Mouse (Mus musculus) midbrain, embryonic 12.5 days (tissue): ENCODE data around the gene Jph4. TPM values are rescaled to one million over a fixed set of nuclear protein-coding genes. Genes with fewer than 3 reads are reported as not detected.

Experiments used
- ATAC-seq: fragments of 200-750 bp; cut with Nextera tagmentation; 2 replicates; pipeline ENCODE4 v1.8.0; 2017; ENCODE audit warnings: low read depth, moderate TSS enrichment, moderate library complexity; ENCODE audit not compliant: low FRiP score
- H3K27ac ChIP-seq: fragments of 300-500 bp; sonication (generic); replicated peaks from 2 replicates; pipeline ENCODE4 v1.5.1; 2016; ENCODE audit warnings: mild to moderate bottlenecking
- H3K27me3 ChIP-seq: fragments of 300-500 bp; sonication (generic); 2 replicates; pipeline ENCODE4 v1.6.1; 2016; ENCODE audit warnings: mild to moderate bottlenecking
- H3K36me3 ChIP-seq: fragments of 300-500 bp; sonication (generic); 2 replicates; pipeline ENCODE4 v1.6.1; 2016
- H3K4me1 ChIP-seq: fragments of 300-500 bp; sonication (generic); 2 replicates; pipeline ENCODE4 v1.6.1; 2016
- H3K4me2 ChIP-seq: fragments of 300-500 bp; sonication (generic); replicated peaks from 2 replicates; pipeline ENCODE4 v1.6.1; 2016; ENCODE audit warnings: mild to moderate bottlenecking, moderate library complexity
- H3K4me3 ChIP-seq: fragments of 300-500 bp; sonication (generic); 2 replicates; pipeline ENCODE4 v1.5.1; 2016; ENCODE audit warnings: mild to moderate bottlenecking
- H3K9ac ChIP-seq: fragments of 300-500 bp; sonication (generic); replicated peaks from 2 replicates; pipeline ENCODE4 v1.6.1; 2016; ENCODE audit warnings: mild to moderate bottlenecking, moderate library complexity
- H3K9me3 ChIP-seq: fragments of 300-500 bp; sonication (generic); 2 replicates; pipeline ENCODE4 v1.6.1; 2016; ENCODE audit warnings: mild to moderate bottlenecking
- WGBS: fragments of 180-500 bp; shearing (Covaris S2); methylation state at CpG from one replicate; pipeline ENCODE4 v1.1.7; 2016; 5-methylcytosine and 5-hydroxymethylcytosine counted together
- polyA plus RNA-seq: library from polyadenylated mRNA; unstranded; fragments of >200 nt; fragmentation: Nextera tagmentation; extraction: Ambion mirVana; gene quantifications from 2 replicates; pipeline ENCODE4 v1.2.1, GENCODE M21; 2016

Gene Jph4
- polyA plus RNA-seq, 1 experiment from 2014 or later, result 7.2 TPM

DNA sequence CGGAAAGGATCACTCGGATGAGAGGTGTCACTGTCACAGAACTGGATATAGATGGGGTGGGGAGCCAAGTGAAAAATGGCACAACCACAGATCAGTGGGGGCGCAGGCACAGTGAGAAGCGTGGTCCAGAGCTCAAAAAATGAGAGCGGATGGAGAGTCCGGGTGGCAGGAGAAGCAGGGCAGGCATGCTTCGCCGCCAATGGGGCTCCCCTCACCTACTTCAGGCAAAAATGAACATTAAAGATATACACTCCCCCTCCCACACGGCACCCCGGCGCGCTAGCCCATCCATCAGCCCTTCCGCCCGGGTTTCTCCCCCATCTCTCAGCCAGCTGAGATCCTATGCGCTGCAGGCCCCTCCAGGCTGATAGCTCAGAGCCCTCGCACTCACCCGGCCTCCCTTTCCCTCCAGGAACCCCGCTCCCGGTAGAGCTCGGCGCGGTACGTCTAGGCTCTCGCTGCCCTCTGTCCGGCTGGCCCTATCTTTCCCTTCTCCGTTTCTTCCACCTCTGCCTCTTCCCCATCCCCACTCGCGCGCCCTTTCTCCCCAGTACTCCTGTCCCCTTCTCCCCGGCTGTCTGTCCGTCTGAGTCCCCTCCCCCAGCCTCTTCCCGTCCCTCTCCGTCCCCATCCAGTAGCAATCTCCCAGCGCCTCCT, 25.4 kb downstream of the Jph4 start:
- peak overlapping the region; percentile 72 for H3K4me3 ChIP-seq
- H3K27me3 ChIP-seq, result peaks cover 4% of the 10 kb centered on the region
- ATAC-seq, result peak; percentile 17; the same call in 1 of the 2 replicates
- no peaks in the 10 kb centered on the region for H3K9me3 ChIP-seq
- H3K9ac ChIP-seq, result peak overlapping the region; percentile 93
- no peaks in the 10 kb centered on the region for H3K36me3 ChIP-seq
- peaks cover 55% of the 10 kb centered on the region for H3K4me1 ChIP-seq
- H3K27ac ChIP-seq, result peak overlapping the region; percentile 92
- 3% methylated on average over 34 of the region's 34 CpGs for WGBS
- H3K4me2 ChIP-seq, result peak overlapping the region; percentile 75

DNA sequence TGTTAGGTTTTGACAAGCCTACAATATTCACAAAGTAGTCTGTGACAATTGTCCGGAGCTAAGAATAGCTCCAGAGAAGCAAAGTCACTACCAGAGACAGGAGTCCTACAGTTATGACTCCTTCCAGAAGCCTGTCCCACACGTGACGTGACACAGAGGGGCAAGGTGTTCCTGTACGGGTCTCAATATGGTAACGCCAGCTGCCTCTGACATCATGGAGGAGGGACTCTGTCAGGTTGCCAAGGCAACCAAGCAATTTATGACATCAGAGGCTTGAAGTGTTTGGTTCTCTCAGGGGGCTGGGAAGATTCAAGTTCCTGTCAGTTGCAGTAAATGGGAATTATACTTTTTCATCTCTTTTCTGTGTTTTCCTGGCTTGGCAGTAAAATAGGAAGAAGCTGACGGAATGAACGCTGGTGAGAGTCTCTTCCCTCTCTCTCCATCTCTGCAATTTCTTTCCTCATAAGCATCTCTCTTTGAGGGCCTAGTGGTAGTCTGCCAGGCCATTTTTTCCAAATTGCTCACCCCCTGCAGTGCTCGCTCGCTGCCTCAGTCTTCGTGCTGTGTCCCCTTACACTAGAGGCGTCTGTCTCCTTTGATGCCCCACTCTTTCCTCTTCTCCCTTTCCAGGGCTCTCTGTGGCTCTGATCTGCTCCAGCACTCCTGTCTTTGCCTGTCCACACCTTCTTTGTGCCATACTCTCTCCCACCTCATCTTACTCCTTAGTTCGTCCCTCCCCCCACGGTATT, 27.4 kb downstream of the Jph4 start:
- Histone ChIP-seq H3K4me3 (peak overlapping the region; percentile 72; the same call in 1 of the 2 replicates), H3K9me3 (no peaks in the 10 kb centered on the region), H3K4me2 (peak overlapping the region; percentile 75), H3K27ac (no peak overlapping the region), H3K36me3 (no peaks in the 10 kb centered on the region), H3K4me1 (peaks cover 55% of the 10 kb centered on the region), H3K9ac (peak overlapping the region; percentile 16), H3K27me3 (peaks cover 4% of the 10 kb centered on the region)
- ATAC-seq, result no peak
- WGBS, result 59% methylated on average over 13 of the region's 13 CpGs

DNA sequence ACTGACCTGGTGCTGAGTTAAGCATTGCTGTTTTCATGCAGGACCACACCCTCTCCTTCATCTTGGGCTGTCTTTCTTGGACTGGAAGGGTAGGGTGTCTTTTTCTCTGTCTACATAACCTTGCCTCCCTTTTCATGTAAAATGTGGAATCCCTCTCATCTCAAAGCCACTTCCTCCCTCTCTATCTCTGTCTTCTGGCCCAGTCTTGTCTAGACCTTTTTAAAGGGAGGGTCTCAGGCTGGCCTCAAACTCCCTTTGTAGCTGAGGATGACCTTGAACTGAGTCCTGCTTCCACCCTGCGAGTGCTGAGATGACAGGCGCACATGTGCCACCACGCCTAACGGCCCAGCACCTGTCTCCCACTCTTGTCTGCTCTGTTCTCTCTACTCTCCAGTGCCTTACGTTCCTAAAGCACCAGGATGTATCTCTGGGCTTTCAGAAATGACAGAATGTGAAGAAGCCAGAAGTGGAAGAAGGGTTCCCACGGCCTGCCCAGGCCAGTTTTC, 30.7 kb downstream of the Jph4 start:
- Histone ChIP-seq H3K36me3 (no peaks in the 10 kb centered on the region), H3K27me3 (no peaks in the 10 kb centered on the region), H3K4me2 (no peak overlapping the region), H3K4me3 (no peak overlapping the region), H3K9me3 (no peaks in the 10 kb centered on the region), H3K4me1 (peaks cover 56% of the 10 kb centered on the region), H3K27ac (0 out of 2 replicates have a peak overlapping the region, but pooled peaks have one; percentile 49), H3K9ac (no peak overlapping the region)
- ATAC-seq, result no peak
- 86% methylated on average over 6 of the region's 6 CpGs for WGBS

DNA sequence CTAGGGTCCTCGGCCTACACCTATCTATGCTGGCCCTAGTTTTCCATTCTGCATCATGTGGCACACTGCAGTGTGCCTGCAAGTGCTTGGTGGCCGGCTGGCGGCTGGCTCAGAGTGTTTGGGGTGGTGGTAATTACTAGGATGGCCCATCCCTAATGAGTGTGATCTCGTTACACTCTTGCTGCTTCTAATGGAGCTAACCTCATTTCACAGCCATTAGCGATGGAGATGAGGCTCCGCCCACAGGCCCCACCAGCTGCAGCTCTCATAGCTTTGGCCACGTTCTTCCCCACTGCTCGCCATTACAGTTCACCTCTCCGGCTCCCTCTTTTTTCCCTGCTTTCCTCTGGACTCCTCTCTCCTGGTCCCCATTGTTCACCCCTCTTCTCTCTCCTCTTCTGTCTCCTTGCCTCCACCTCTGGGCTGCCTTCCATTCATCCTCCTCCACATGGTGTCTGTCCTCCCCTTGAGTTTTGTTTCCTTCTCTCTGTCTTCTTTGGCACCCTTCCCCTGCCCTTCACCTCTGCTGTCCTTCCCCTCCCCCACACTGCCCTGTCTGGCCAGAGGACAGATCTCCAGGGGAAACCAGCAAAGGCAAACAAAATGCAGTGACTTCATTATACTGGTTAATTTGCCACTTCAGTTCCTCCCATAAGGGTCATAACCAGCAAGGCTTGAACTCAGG, 31.3 kb downstream of the Jph4 start:
- H3K4me2 ChIP-seq, result 0 out of 2 replicates have a peak overlapping the region, but pooled peaks have one; percentile 3

DNA sequence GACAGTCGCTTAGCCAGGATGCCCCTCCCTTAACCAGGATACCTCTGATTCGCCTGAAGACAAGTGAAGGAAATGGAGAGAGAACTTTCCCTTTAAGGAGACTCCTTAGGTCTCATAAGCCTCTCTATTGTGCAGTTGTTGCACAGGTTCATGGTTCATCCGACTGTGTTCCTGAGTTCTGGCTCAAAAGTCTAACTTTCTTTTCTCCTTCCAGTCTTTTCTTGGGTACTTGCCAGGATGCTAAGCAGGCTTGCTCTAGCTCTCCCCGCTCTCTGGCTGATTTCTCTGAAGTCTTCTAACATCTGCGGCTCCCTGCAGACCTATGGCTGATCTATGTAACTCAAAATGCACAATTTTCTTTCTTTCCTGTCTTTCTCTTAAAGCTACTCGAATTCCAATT, 33.3 kb downstream of the Jph4 start:
- Histone ChIP-seq H3K4me3 (no peak overlapping the region), H3K27me3 (0 out of 2 replicates have a peak, but pooled peaks cover 3% of the 10 kb centered on the region), H3K27ac (no peak overlapping the region), H3K9me3 (no peaks in the 10 kb centered on the region), H3K9ac (no peak overlapping the region), H3K4me1 (peaks cover 50% of the 10 kb centered on the region), H3K4me2 (no peak overlapping the region), H3K36me3 (no peaks in the 10 kb centered on the region)
- whole genome bisulfite sequencing, result 75% methylated on average over 6 of the region's 6 CpGs
- ATAC-seq, result no peak

More for the DNA sequence above, 31.3 kb downstream of the Jph4 start:
- Histone ChIP-seq H3K36me3 (no peaks in the 10 kb centered on the region), H3K9me3 (no peaks in the 10 kb centered on the region), H3K4me1 (peaks cover 52% of the 10 kb centered on the region), H3K4me3 (no peak overlapping the region), H3K9ac (no peak overlapping the region), H3K27me3 (no peaks in the 10 kb centered on the region), H3K27ac (peak overlapping the region; percentile 49; the same call in 1 of the 2 replicates)
- ATAC-seq, result peak; percentile 16; the same call in 1 of the 2 replicates
- WGBS, result 51% methylated on average over 9 of the region's 9 CpGs

DNA sequence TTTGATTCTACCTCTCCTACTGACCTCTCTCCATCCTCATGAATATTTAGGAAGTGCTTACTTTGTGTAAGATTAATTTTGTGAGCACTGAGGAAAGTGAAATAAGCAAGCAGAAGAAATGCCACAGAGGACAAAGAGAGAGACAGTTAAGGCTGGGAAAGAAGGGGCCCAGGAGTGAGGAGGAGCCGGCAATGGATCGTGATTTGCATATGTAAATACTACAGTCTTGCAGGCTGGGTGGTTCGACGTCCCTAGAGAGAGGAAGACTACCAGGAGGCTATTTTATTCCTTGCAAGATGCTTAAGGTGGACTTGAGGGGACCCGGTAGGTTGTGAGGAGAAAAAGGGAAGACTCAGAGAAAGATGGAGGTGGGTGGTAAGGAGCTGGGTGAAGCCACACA, 35.6 kb downstream of the Jph4 start:
- Histone ChIP-seq H3K9me3 (no peaks in the 10 kb centered on the region), H3K9ac (no peak overlapping the region), H3K4me2 (no peak overlapping the region), H3K4me1 (peaks cover 56% of the 10 kb centered on the region), H3K36me3 (no peaks in the 10 kb centered on the region), H3K27me3 (0 out of 2 replicates have a peak, but pooled peaks cover 3% of the 10 kb centered on the region), H3K27ac (no peak overlapping the region), H3K4me3 (no peak overlapping the region)
- no peak for ATAC-seq
- WGBS, result 36% methylated on average over 5 of the region's 5 CpGs

DNA sequence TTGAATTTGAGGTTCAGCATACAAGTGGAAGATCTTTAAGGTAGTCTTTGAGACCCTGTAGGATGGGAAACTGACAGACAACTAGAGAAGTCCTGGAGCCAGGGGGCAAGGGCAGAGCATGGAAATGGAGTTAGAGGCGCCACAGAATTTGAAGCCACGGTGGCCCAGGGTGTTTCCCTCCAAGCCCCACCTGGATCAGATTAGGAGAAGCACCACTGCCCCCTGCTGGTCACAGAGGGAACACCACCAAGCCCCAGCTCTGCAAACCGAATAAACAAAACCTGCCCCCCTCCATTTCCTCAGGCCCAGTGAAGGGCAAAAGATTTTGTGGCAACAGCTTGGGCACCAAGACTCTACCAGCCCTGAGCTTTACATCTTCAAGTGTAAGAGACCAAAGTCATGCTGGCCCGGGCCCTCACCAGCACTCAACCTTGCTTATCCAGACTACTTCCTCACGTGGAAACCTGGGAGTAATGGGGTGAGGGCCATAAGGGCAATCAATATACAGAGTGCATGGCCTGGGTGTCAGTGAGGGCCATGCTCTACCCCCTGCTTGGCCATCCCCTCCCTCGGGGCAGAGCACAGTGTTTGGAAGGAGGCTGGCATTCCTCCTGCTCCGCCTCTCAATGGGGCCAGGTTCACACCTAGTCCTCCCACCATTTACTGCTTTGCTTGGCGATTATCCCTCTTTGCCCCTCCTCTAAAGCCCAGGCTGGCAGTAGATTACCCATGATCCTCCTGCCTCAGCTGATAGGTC, 37.3 kb downstream of the Jph4 start:
- H3K27ac ChIP-seq, result peak overlapping the region; percentile 89

DNA sequence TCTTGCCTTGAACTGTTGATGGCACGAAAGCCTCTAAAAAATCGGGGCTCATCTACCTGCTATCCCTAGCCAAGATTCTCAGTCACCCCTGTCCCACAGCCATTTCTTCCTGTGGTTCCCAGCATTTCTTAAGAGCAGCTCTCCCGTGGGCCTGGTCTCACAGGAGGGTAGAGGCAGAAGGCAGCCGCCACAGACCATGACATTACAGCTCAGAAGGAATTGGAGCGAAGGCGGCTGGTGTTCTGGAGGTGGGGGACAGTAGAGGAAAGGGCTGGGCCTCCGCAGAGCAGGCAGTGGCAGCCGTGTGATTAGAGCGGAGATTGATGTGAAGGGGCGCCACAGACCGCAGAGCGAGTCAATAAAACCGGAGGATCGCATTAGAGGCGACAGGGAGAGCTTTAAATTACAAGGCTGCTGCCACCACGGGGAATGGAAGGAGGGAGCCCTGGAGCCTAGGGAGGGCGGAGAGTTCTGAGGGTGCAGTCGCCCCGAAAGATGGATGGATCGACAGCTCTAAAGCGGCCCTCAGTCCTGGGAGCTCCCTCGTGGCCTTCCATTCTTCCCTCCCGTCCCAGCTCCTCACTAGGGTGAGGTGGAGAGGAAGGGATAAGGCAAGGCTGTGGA, 38.3 kb downstream of the Jph4 start:
- Histone ChIP-seq H3K4me3 (peak overlapping the region; percentile 12; the same call in 1 of the 2 replicates), H3K9ac (peak overlapping the region; percentile 45)
- 3% methylated on average over 23 of the region's 23 CpGs for WGBS

More for the DNA sequence above, 37.3 kb downstream of the Jph4 start:
- H3K4me3 ChIP-seq, result no peak overlapping the region
- 22% methylated on average over 8 of the region's 8 CpGs for WGBS
- H3K4me2 ChIP-seq, result peak overlapping the region; percentile 50
- peaks cover 49% of the 10 kb centered on the region for H3K4me1 ChIP-seq
- 0 out of 2 replicates have a peak, but pooled peaks cover 3% of the 10 kb centered on the region for H3K27me3 ChIP-seq
- peaks cover 7% of the 10 kb centered on the region; the same call in 1 of the 2 replicates for H3K36me3 ChIP-seq
- no peak overlapping the region for H3K9ac ChIP-seq
- peak; percentile 48 for ATAC-seq
- no peaks in the 10 kb centered on the region for H3K9me3 ChIP-seq

DNA sequence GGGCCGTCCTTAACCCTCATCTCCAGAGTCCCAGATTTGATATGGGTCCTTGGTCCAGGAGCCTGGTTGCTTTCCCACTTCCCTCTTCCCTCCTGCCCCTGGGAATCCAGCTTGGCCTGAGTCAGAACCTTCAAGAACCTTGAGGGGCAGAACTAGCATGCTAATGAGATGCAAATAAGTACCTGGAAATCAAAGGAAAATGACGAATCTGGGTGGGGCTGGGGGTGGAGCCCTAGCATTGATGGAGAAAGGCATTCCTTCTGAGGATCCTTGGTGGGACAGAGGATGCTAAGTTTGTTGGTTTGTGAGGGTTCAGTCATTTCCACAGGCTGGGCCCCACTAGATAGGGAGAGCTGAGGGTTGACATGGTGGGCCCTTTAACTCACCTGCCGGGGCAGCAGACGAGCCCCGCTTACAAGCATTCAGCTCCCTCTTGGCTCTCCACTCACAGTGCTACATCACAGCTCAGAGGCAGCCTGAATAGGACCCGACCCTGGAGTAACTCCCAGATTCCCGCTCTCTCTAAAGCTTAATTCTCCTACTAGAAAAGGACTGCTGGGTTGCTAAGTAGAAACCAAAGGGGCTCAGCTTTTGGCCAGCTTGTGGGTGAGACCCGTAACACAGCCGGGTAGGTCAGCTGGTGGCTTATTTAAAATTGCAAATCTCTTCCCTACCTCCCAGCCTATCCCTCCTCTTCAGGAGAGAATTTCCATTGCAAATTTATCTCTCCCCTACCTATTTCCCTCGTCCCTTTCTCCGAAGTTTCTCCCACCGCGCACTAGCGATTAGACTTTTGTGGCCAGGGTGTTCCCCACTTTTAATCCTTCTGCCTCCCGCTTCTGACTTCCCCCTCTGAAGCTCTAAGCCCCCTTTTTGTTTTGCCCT, 39.0 kb downstream of the Jph4 start:
- Histone ChIP-seq H3K36me3 (peaks cover 24% of the 10 kb centered on the region), H3K27me3 (peaks cover 5% of the 10 kb centered on the region; the same call in 1 of the 2 replicates), H3K4me2 (peak overlapping the region; percentile 50), H3K4me1 (peaks cover 49% of the 10 kb centered on the region), H3K27ac (peak overlapping the region; percentile 89), H3K9ac (peak overlapping the region; percentile 45), H3K4me3 (peak overlapping the region; percentile 12; the same call in 1 of the 2 replicates), H3K9me3 (no peaks in the 10 kb centered on the region)
- 4% methylated on average over 15 of the region's 15 CpGs for WGBS
- ATAC-seq, result peak; percentile 48

More for the DNA sequence above, 38.3 kb downstream of the Jph4 start:
- peaks cover 16% of the 10 kb centered on the region for H3K36me3 ChIP-seq
- peak; percentile 39; the same call in 1 of the 2 replicates for ATAC-seq
- peak overlapping the region; percentile 50 for H3K4me2 ChIP-seq
- peaks cover 3% of the 10 kb centered on the region; the same call in 1 of the 2 replicates for H3K27me3 ChIP-seq
- peaks cover 49% of the 10 kb centered on the region for H3K4me1 ChIP-seq
- H3K9me3 ChIP-seq, result no peaks in the 10 kb centered on the region
- peak overlapping the region; percentile 89 for H3K27ac ChIP-seq

DNA sequence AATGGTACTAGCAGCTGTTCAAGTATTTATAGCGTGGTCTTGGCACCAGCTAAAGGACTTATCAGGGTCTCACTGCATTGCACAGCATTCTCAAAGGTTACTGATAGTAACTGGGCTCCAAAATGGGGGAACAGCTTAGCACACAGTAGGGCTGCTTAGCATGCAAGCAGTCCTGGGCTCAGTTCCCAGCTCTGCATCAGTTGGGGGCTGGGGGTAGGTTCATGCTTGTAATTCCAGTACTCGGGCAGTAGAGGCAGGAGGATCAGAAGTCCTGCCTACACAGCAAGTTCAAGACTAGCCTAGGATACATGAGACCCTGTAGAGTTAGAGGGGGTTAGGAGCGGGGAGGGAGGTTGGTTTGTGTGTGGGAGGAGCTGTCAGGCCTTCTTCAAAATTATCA, 39.8 kb downstream of the Jph4 start:
- H3K27ac ChIP-seq, result peak overlapping the region; percentile 89
- no peak overlapping the region for H3K4me3 ChIP-seq
- no peak for ATAC-seq
- no peak overlapping the region for H3K9ac ChIP-seq
- 62% methylated on average over 3 of the region's 3 CpGs for WGBS
- H3K4me2 ChIP-seq, result 0 out of 2 replicates have a peak overlapping the region, but pooled peaks have one; percentile 50
- peaks cover 11% of the 10 kb centered on the region for H3K27me3 ChIP-seq
- peaks cover 53% of the 10 kb centered on the region for H3K4me1 ChIP-seq
- H3K36me3 ChIP-seq, result peaks cover 31% of the 10 kb centered on the region
- no peaks in the 10 kb centered on the region for H3K9me3 ChIP-seq
